Mouse (Mus musculus) ES-E14 (cell line): ENCODE data around the gene Tns2.

Experiments
- MAFK ChIP-seq: IDR thresholded peaks from 2 replicates; pipeline ENCODE4 v1.6.1; 2014; ENCODE audit warnings: mild to moderate bottlenecking, low read depth, low read length, inconsistent platforms; ENCODE audit not compliant: insufficient read depth
- ZNF384 ChIP-seq: IDR thresholded peaks from 2 replicates; pipeline ENCODE4 v1.6.1; 2012; ENCODE audit warnings: low read depth, low read length, inconsistent platforms

DNA sequence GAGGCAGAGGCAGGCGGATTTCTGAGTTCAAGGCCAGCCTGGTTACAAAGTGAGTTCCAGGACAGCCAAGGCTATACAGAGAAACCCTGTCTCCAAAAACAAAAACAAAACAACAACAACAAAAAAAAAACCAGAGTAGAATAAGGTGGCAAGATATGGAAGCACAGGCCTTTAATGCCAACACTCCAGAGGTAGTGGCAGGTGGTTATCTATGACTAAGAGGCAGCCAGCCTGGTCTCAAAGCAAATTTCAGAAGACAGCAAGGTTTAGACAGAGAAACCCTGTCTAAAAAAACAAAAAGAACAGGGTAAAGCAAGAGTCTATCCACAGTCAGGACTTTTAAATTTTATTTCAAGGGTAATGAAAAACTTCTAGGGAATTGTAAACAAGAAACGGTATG is 34.5 kb downstream of the Tns2 start:
- TF ChIP-seq MAFK (no peak), ZNF384 (no peak)
